Comparison of ENCODE assay signal across 16 mouse cellular contexts in genomic region chr12:77539661-77540431, GRCm38 (mm10).
DNase-seq lines count a peak whose midpoint lies in the region; ATAC-seq and TF ChIP-seq lines count a peak whose summit lies in the region.
"Had no signal": no experiment of that assay in that cellular context is flagged by ENCODE, and none has a peak within 500 bp of the region (broad histone marks: within the 10 kb centered on the region; RNA-seq: fewer than 3 reads in every experiment).

No protein-coding gene starts in this region.

- no peaks in the 10 kb centered on the region for H3K27me3 ChIP-seq in kidney, embryonic 16.5 days (ENCODE audit: insufficient read depth, low read length)
- no peaks in the 10 kb centered on the region for H3K27me3 ChIP-seq in embryonic facial prominence, embryonic 12.5 days
- no peaks in the 10 kb centered on the region for H3K27me3 ChIP-seq in hindbrain, postnatal 0 days (ENCODE audit: insufficient read depth, low read length)
- H3K27me3 ChIP-seq: lung, embryonic 15.5 days had no signal

- no peak overlapping the region for H3K9ac ChIP-seq in kidney, embryonic 16.5 days (replicated peaks; ENCODE audit: low read length)
- H3K9ac ChIP-seq in embryonic facial prominence, embryonic 12.5 days: no peak overlapping the region
- no peak overlapping the region for H3K9ac ChIP-seq in hindbrain, postnatal 0 days (replicated peaks; ENCODE audit: low read length)
- H3K9ac ChIP-seq: lung, embryonic 15.5 days had no signal

- H3K36me3 ChIP-seq in kidney, embryonic 16.5 days (ENCODE audit: insufficient read depth, low read length): no peaks in the 10 kb centered on the region
- no peaks in the 10 kb centered on the region for H3K36me3 ChIP-seq in embryonic facial prominence, embryonic 12.5 days
- no peaks in the 10 kb centered on the region for H3K36me3 ChIP-seq in hindbrain, postnatal 0 days (ENCODE audit: insufficient read depth, low read length)
- H3K36me3 ChIP-seq: heart, embryonic 10.5 days; lung, embryonic 15.5 days; midbrain, embryonic 10.5 days had no signal

- no peak overlapping the region for H3K4me2 ChIP-seq in kidney, embryonic 16.5 days (replicated peaks; ENCODE audit: low read depth, low read length)
- no peak overlapping the region for H3K4me2 ChIP-seq in embryonic facial prominence, embryonic 12.5 days (replicated peaks)
- H3K4me2 ChIP-seq in hindbrain, postnatal 0 days (ENCODE audit: low read depth, low read length): no peak overlapping the region
- H3K4me2 ChIP-seq: lung, embryonic 15.5 days had no signal

- ATAC-seq in kidney, embryonic 16.5 days (ENCODE audit: low FRiP score, low TSS enrichment): peak; percentile 69; the same call in 1 of the 2 replicates
- peak; percentile 74 for ATAC-seq in embryonic facial prominence, embryonic 12.5 days (ENCODE audit: insufficient number of reproducible peaks, insufficient read depth, low FRiP score, low TSS enrichment)
- no peak for ATAC-seq in hindbrain, postnatal 0 days
- ATAC-seq: intestine, embryonic 16.5 days had no signal

- TF ChIP-seq CTCF in hindbrain, postnatal 0 days (IDR thresholded peaks at IDR 0.05; ENCODE audit: low read depth): no peak

- no peak overlapping the region for H3K4me3 ChIP-seq in kidney, embryonic 16.5 days (ENCODE audit: low read length)
- H3K4me3 ChIP-seq in embryonic facial prominence, embryonic 12.5 days: no peak overlapping the region
- no peak overlapping the region for H3K4me3 ChIP-seq in hindbrain, postnatal 0 days (ENCODE audit: low read length)
- H3K4me3 ChIP-seq: heart, embryonic 10.5 days; lung, embryonic 15.5 days; midbrain, embryonic 10.5 days; myocyte had no signal

- 77% methylated on average over 10 of the region's 10 CpGs for WGBS in kidney, embryonic 16.5 days
- WGBS in embryonic facial prominence, embryonic 12.5 days: 58% methylated on average over 10 of the region's 10 CpGs
- 82% methylated on average over 10 of the region's 10 CpGs for WGBS in hindbrain, postnatal 0 days

- DNase-seq in kidney, adult 11 months: no peak
- peak; percentile 54 for DNase-seq in B cell, adult 2 months
- peak; percentile 45 for DNase-seq in naive thymus-derived CD4-positive, alpha-beta T cell, adult 2 months (ENCODE audit: low read depth)
- DNase-seq in layer of hippocampus, postnatal 25 days (ENCODE audit: extremely low spot score in 1 of 2, low spot score in 1 of 2): no peak
- no peak for DNase-seq in hindbrain, postnatal 0 days (ENCODE audit: low spot score)
- DNase-seq: adrenal gland, postnatal 10 days; heart, postnatal 4 days; layer of hippocampus, adult 9-11 months; left cerebral cortex, postnatal 4 days had no signal

- no peaks in the 10 kb centered on the region for H3K4me1 ChIP-seq in kidney, embryonic 16.5 days (ENCODE audit: insufficient read depth, low read length)
- H3K4me1 ChIP-seq in embryonic facial prominence, embryonic 12.5 days: peaks cover 5% of the 10 kb centered on the region; the same call in 1 of the 2 replicates
- H3K4me1 ChIP-seq in hindbrain, postnatal 0 days (ENCODE audit: insufficient read depth, low read length): no peaks in the 10 kb centered on the region
- H3K4me1 ChIP-seq: heart, embryonic 10.5 days; lung, embryonic 15.5 days; midbrain, embryonic 10.5 days had no signal

- H3K27ac ChIP-seq in kidney, embryonic 16.5 days (ENCODE audit: low read length): no peak overlapping the region
- 0 out of 2 replicates have a peak overlapping the region, but pooled peaks have one; percentile 20 for H3K27ac ChIP-seq in embryonic facial prominence, embryonic 12.5 days
- no peak overlapping the region for H3K27ac ChIP-seq in hindbrain, postnatal 0 days
- H3K27ac ChIP-seq: heart, embryonic 10.5 days; lung, embryonic 15.5 days; midbrain, embryonic 10.5 days had no signal

- H3K9me3 ChIP-seq in kidney, embryonic 16.5 days (ENCODE audit: low read length): no peaks in the 10 kb centered on the region
- no peaks in the 10 kb centered on the region for H3K9me3 ChIP-seq in embryonic facial prominence, embryonic 12.5 days
- H3K9me3 ChIP-seq in hindbrain, postnatal 0 days (ENCODE audit: low read length): no peaks in the 10 kb centered on the region
- H3K9me3 ChIP-seq: heart, embryonic 10.5 days; lung, embryonic 15.5 days; midbrain, embryonic 10.5 days had no signal

Comparison
In these comparisons a context has a peak if more than half of its experiments do, and no peak if none do; other contexts are left out.
1. DNase-seq: peak in B cell, adult 2 months (2 of 2) and naive thymus-derived CD4-positive, alpha-beta T cell, adult 2 months (single experiment); none in kidney, adult 11 months (single experiment), layer of hippocampus, postnatal 25 days (0 of 2) and hindbrain, postnatal 0 days (single experiment).